Mouse (Mus musculus) stomach, postnatal 0 days (tissue): ENCODE measurements around the gene Kctd13. TPM values are rescaled to one million over a fixed set of nuclear protein-coding genes. Genes with fewer than 3 reads are reported as not detected.

Source experiments
- ATAC-seq: fragments of 200-750 bp; cut with Nextera tagmentation; 2 replicates; pipeline ENCODE4 v1.8.0; 2017; ENCODE audit not compliant: low FRiP score, low TSS enrichment
- DNase-seq: peaks from one replicate; pipeline ENCODE4 v3.0.0-alpha.2; 2016; ENCODE audit warnings: low spot score
- H3K27ac ChIP-seq: fragments of 300-500 bp; sonication (generic); replicated peaks from 2 replicates; pipeline ENCODE4 v1.5.1; 2014; ENCODE audit warnings: mild to moderate bottlenecking, control low read depth
- H3K27me3 ChIP-seq: fragments of 300-500 bp; sonication (generic); 2 replicates; pipeline ENCODE4 v1.6.1; 2014; ENCODE audit warnings: low read length; ENCODE audit not compliant: control insufficient read depth, insufficient read depth
- H3K36me3 ChIP-seq: fragments of 300-500 bp; sonication (generic); 2 replicates; pipeline ENCODE4 v1.6.1; 2014; ENCODE audit warnings: low read length, mixed read lengths; ENCODE audit not compliant: control insufficient read depth, insufficient read depth
- H3K4me1 ChIP-seq: fragments of 300-500 bp; sonication (generic); replicated peaks from 2 replicates; pipeline ENCODE4 v1.6.1; 2014; ENCODE audit warnings: antibody characterized with exemption; ENCODE audit not compliant: control insufficient read depth, insufficient read depth
- H3K4me2 ChIP-seq: fragments of 300-500 bp; sonication (generic); replicated peaks from 2 replicates; pipeline ENCODE4 v1.6.1; 2014; ENCODE audit warnings: low read depth, mild to moderate bottlenecking, control low read depth, moderate library complexity
- H3K4me3 ChIP-seq: fragments of 300-500 bp; sonication (generic); 2 replicates; pipeline ENCODE4 v1.5.1; 2014; ENCODE audit warnings: low read depth, low read length, control low read depth
- H3K9ac ChIP-seq: fragments of 300-500 bp; sonication (generic); 2 replicates; pipeline ENCODE4 v1.6.1; 2014; ENCODE audit warnings: mild to moderate bottlenecking, low read length, control low read depth, mixed read lengths
- H3K9me3 ChIP-seq: fragments of 300-500 bp; sonication (generic); 2 replicates; pipeline ENCODE4 v1.6.1; 2016; ENCODE audit warnings: low read length; ENCODE audit not compliant: control insufficient read depth
- CTCF ChIP-seq: IDR thresholded peaks from 2 replicates; pipeline ENCODE4 v1.5.1; 2016; ENCODE audit warnings: antibody characterized with exemption, low read depth, mild to moderate bottlenecking, moderate library complexity
- EP300 ChIP-seq: optimal IDR thresholded peaks from 2 replicates; pipeline ENCODE3; 2016; ENCODE audit warnings: antibody characterized with exemption
- WGBS: fragments of 180-500 bp; shearing (Covaris S2); extraction: QIAGEN DNeasy Blood & Tissue Kit; methylation state at CpG from one replicate; pipeline ENCODE4 v1.1.7; 2014; 5-methylcytosine and 5-hydroxymethylcytosine counted together
- polyA plus RNA-seq: library from polyadenylated mRNA; unstranded; fragments of >200 nt; fragmentation: Nextera tagmentation; extraction: Ambion mirVana; gene quantifications from 2 replicates; pipeline ENCODE4 v1.2.1, GENCODE M21; 2015

Gene Kctd13
- 9.7 and 10.2 TPM in 2 replicates for polyA plus RNA-seq

DNA sequence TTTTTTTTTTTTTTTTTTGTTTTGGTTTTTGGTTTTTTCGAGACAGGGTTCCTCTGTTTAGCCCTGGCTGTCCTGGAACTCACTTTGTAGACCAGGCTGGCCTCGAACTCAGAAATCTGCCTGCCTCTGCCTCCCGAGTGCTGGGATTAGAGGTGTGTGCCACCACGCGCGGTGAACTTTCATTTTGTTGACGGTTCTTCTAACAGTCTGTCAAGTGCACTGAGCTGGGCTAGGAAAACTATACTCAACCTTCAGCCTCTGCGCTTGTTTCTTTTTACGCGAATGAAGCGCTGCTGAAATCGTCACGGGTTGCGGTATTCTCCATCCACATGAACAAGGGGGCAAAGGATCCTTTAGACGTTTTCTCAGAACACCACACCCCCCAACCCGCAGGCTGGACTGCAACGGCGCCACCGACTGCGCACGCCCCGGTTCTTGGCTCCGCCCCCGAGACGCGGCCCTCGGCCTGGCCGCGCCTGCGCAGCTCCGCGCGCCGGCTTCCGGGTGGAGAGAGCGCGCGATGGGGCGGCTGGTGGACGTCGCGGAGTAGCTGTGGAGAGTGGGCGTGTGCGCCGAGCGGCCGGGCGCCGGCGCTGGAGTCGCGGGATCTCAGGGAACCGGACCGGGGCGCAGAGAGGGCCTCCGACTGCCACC lies at the start of gene Kctd13:
Kctd13 (plus strand) TSS at position 496 of the 654 bp plus-strand sequence.
- TF ChIP-seq CTCF: no peak
- no peak for TF ChIP-seq EP300
- no peaks in the 10 kb centered on the region for H3K36me3 ChIP-seq
- peak within 1 kb of the TSS; percentile 80 for H3K4me3 ChIP-seq
- DNase-seq: peak; percentile 96
- H3K4me2 ChIP-seq: peak within 1 kb of the TSS; percentile 99
- peak within 1 kb of the TSS; percentile 82 for H3K27ac ChIP-seq
- peak within 1 kb of the TSS; percentile 80 for H3K9ac ChIP-seq
- no peaks in the 10 kb centered on the region for H3K9me3 ChIP-seq
- ATAC-seq: peak; percentile 96
- H3K4me1 ChIP-seq: 0 out of 2 replicates have a peak, but pooled peaks cover 2% of the 10 kb centered on the region
- WGBS: 2% methylated on average over 56 of the region's 56 CpGs
- H3K27me3 ChIP-seq: no peaks in the 10 kb centered on the region

GRCm38 (mm10) chr7:126881040-126881439 lies 47.6 kb upstream of the Kctd13 start:
- Histone ChIP-seq H3K4me2 (no peak overlapping the region; the same call in 1 of the 2 replicates), H3K9me3 (no peaks in the 10 kb centered on the region), H3K9ac (no peak overlapping the region), H3K27ac (0 out of 2 replicates have a peak overlapping the region, but pooled peaks have one; percentile 2), H3K27me3 (no peaks in the 10 kb centered on the region), H3K4me1 (0 out of 2 replicates have a peak, but pooled peaks cover 4% of the 10 kb centered on the region), H3K36me3 (peaks cover 35% of the 10 kb centered on the region), H3K4me3 (no peak overlapping the region)
- TF ChIP-seq CTCF (no peak), EP300 (no peak)
- ATAC-seq (no peak), DNase-seq (no peak)
- 64% methylated on average over 6 of the region's 6 CpGs for WGBS

DNA sequence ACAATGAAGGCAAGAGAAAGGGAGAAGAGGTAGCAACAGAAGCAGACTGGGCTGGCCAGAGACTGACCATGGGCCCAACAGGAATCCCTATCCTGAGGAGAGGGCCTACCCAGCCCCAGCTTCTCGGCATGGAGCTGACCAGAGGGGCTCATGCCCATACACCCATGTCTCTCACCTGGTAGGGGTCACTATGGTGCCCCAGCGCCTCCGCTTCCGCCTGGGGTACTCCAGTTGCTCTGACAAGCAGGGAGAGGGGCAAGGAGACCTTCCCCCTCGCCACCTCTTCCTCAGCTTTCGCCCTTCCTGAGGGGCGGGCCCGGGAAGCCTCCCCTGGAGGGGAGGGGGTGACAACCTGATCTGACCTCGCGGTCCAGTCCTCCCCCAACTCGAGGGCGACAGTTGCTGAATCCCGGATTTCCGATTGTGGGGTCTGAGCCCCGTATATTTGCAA lies 44.9 kb upstream of the Kctd13 start:
- Histone ChIP-seq H3K9ac (peak overlapping the region; percentile 92), H3K9me3 (no peaks in the 10 kb centered on the region), H3K4me3 (peak overlapping the region; percentile 87), H3K36me3 (peaks cover 12% of the 10 kb centered on the region), H3K27me3 (no peaks in the 10 kb centered on the region), H3K27ac (peak overlapping the region; percentile 95), H3K4me2 (peak overlapping the region; percentile 100), H3K4me1 (0 out of 2 replicates have a peak, but pooled peaks cover 4% of the 10 kb centered on the region)
- under 1% methylated on average over 14 of the region's 15 CpGs for WGBS
- ATAC-seq: no peak
- DNase-seq: peak; percentile 36
- TF ChIP-seq EP300: no peak
- TF ChIP-seq CTCF: no peak

GRCm38 (mm10) chr7:126884286-126885164 lies 44.2 kb upstream of the Kctd13 start, which contains the start of gene Taok2:
Gene Taok2 (minus strand): TSS chr7:126884703.
- peak; percentile 98 for DNase-seq
- peak within 1 kb of the TSS; percentile 100 for H3K4me2 ChIP-seq
- WGBS: under 1% methylated on average over 53 of the region's 56 CpGs

GRCm38 (mm10) chr7:126887281-126887680 lies 41.4 kb upstream of the Kctd13 start:
- Histone ChIP-seq H3K4me1 (0 out of 2 replicates have a peak, but pooled peaks cover 4% of the 10 kb centered on the region), H3K36me3 (no peaks in the 10 kb centered on the region), H3K27ac (no peak overlapping the region), H3K9ac (no peak overlapping the region; the same call in 1 of the 2 replicates), H3K27me3 (no peaks in the 10 kb centered on the region), H3K4me3 (no peak overlapping the region), H3K9me3 (no peaks in the 10 kb centered on the region), H3K4me2 (no peak overlapping the region)
- no peak for ATAC-seq
- TF ChIP-seq CTCF (no peak), EP300 (no peak)
- 61% methylated on average over 5 of the region's 5 CpGs for WGBS
- DNase-seq: no peak

More at GRCm38 (mm10) chr7:126884286-126885164, 44.2 kb upstream of the Kctd13 start, which contains the start of gene Taok2:
- Histone ChIP-seq H3K27ac (peak within 1 kb of the TSS; percentile 95), H3K27me3 (no peaks in the 10 kb centered on the region), H3K4me1 (0 out of 2 replicates have a peak, but pooled peaks cover 4% of the 10 kb centered on the region), H3K9ac (peak within 1 kb of the TSS; percentile 92), H3K36me3 (peaks cover 6% of the 10 kb centered on the region; the same call in 1 of the 2 replicates), H3K4me3 (peak within 1 kb of the TSS; percentile 87), H3K9me3 (no peaks in the 10 kb centered on the region)
- no peak for TF ChIP-seq EP300
- TF ChIP-seq CTCF: peak; percentile 41
- peak; percentile 97 for ATAC-seq
